In the genomic region with DNA sequence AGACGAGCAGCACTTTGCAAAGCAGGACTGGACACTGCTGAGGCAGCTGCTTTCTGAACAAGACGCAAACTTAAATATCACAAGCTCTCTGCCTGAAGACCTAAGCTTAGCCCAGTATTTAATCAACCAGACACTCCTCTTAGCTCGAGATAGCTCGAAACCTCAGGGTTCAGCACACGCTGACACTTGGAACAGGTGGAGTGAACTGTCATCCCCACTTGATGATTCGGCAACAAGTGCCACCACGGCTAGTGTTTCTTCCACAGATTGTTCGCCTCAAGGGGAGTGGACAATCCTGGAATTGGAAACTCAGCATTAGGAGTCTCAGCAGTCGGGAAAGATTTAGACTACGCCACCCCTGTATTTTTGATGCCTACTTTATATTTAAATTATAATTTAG, we compare ENCODE assay signal across 21 mouse cellular contexts. TPM values are rescaled to one million over a fixed set of nuclear protein-coding genes. Genes with fewer than 3 reads are reported as not detected.
"Had no signal": no experiment of that assay in that cellular context is flagged by ENCODE, and none has a peak within 500 bp of the region (broad histone marks: within the 10 kb centered on the region; RNA-seq: fewer than 3 reads in every experiment).

No protein-coding gene starts in this region.

- DNase-seq: kidney, adult 8-10 months; kidney, postnatal 10 days; kidney, postnatal 36 days; layer of hippocampus, postnatal 36 days; liver, postnatal 0 days; retina, postnatal 1 day; thymus, adult 2 months; thymus, postnatal 14 days; thymus, postnatal 4 days had no signal

- H3K27me3 ChIP-seq: kidney, embryonic 15.5 days; limb, embryonic 12.5 days; midbrain, embryonic 12.5 days; midbrain, embryonic 15.5 days; neural tube, embryonic 13.5 days had no signal

- H3K9me3 ChIP-seq: kidney, embryonic 15.5 days; limb, embryonic 12.5 days; midbrain, embryonic 12.5 days; midbrain, embryonic 15.5 days; neural tube, embryonic 13.5 days had no signal

- ATAC-seq: liver, postnatal 0 days; lung, postnatal 0 days; midbrain, embryonic 15.5 days had no signal

- H3K9ac ChIP-seq: kidney, embryonic 15.5 days; limb, embryonic 12.5 days; liver, embryonic 14.5 days; liver, postnatal 0 days; lung, embryonic 14.5 days; midbrain, embryonic 12.5 days; midbrain, embryonic 15.5 days; neural tube, embryonic 13.5 days had no signal

- H3K4me2 ChIP-seq: kidney, embryonic 15.5 days; limb, embryonic 12.5 days; liver, embryonic 11.5 days; lung, embryonic 14.5 days; midbrain, embryonic 12.5 days; midbrain, embryonic 15.5 days; neural tube, embryonic 13.5 days had no signal

- H3K4me3 ChIP-seq: kidney, embryonic 15.5 days; left cerebral cortex, adult 2 months; limb, embryonic 12.5 days; midbrain, embryonic 12.5 days; midbrain, embryonic 15.5 days; neural tube, embryonic 13.5 days had no signal

- H3K27ac ChIP-seq: kidney, embryonic 15.5 days; left cerebral cortex, adult 2 months; limb, embryonic 12.5 days; liver, embryonic 14.5 days; macrophage; midbrain, embryonic 12.5 days; midbrain, embryonic 15.5 days; neural tube, embryonic 13.5 days; stomach, postnatal 0 days had no signal

- H3K36me3 ChIP-seq: kidney, embryonic 15.5 days had no signal

- H3K4me1 ChIP-seq: kidney, embryonic 15.5 days; limb, embryonic 12.5 days; midbrain, embryonic 12.5 days; midbrain, embryonic 15.5 days; neural tube, embryonic 13.5 days had no signal

RNA-seq across cellular contexts. Expression of gene 1700028K03Rik, which starts 24.0 kb away (rescaled TPM):
- polyA plus RNA-seq: macrophage had no signal
